Mouse (Mus musculus): ENCODE measurements around the gene Socs7. TPM values are rescaled to one million over a fixed set of nuclear protein-coding genes. Genes with fewer than 3 reads are reported as not detected.
"Not testable (repeated sequence)": the region's sequence is repeated elsewhere in the genome, so short reads cannot be mapped to it uniquely, and the experiment has no call there.

Gene Socs7
- 21.1 and 25.5 TPM in 2 replicates for polyA plus RNA-seq (2011; ENCODE audit: insufficient read depth, insufficient read length, low read depth, missing spikeins)

DNA sequence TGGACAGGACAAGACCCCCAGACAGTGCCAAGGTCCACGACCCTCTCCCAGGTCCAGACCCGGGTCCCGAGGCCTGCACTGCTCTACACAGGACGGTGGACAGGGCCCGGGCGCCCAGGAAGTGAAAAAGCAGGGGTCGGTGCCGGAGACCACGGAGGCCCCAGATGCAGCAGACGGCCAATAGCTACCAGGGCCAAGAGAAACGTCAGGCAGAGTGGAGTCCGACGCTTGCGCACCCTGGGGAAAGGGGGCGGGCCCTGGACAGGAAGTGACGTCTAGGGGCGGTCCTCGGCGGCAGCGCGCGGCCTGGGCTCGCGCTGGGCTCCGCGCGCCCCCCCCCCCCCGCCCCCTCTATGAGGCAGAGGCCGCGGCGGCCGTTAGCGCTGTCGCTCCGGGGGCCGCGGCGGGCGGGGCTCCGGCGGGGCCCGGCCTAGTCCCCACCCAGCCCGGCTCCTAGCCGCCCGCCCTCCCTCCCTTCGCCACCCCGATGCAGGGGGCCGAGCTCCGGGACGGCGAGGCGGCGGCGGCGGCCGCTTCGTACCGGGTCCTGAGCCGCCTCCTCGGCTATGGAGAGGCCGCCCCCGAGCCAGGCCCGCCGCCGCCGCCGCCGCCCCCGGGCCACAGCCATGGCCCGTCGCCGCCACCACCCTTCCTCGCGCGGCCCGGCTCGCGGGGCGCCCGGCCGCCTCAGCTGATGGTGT, at the start of gene Socs7:
Gene Socs7, plus strand, starts transcription at position 604 of the 701 bp plus-strand sequence.
- Histone ChIP-seq H3K27ac (ENCODE audit: insufficient read depth, low read length) (no peak within 1 kb of the TSS), H3K4me1 (ENCODE audit: control insufficient read depth, insufficient read depth, low read length) (no peaks in the 10 kb centered on the region), H3K9me3 (replicated peaks; ENCODE audit: control insufficient read depth, insufficient read depth, low read length, poor library complexity, severe bottlenecking) (no peaks in the 10 kb centered on the region), H3K4me3 (ENCODE audit: low read depth, low read length) (peak within 1 kb of the TSS; percentile 79), H3K27me3 (ENCODE audit: control insufficient read depth, insufficient read depth, low read length, poor library complexity, severe bottlenecking) (no peaks in the 10 kb centered on the region), H3K9ac (ENCODE audit: low read depth, poor library complexity, severe bottlenecking) (peak within 1 kb of the TSS; percentile 99), H3K36me3 (ENCODE audit: control insufficient read depth, insufficient read depth, low read length, poor library complexity, severe bottlenecking) (no peaks in the 10 kb centered on the region)
- TF ChIP-seq POLR2A (IDR thresholded peaks at IDR 0.05; ENCODE audit: insufficient read depth, low read length) (no peak), CTCF (IDR thresholded peaks at IDR 0.05; ENCODE audit: low read depth, low read length) (no peak), EP300 (IDR thresholded peaks at IDR 0.05; ENCODE audit: insufficient read depth, low read depth, low read length) (no peak)

DNA sequence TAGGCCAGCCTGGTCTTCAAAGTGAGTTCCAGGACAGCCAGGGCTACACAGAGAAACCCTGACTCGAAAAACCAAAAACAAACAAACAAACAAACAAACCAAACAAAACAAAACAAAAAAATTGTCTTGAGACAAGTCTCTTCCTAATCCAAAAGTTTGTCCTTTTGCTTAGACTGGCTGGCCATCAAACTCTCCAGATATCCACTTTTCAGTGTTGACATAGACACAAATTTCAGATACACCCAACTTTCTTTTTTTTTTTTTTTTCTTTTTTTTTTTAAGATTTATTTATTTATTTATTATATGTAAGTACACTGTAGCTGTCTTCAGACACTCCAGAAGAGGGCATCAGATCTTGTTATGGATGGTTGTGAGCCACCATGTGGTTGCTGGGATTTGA, 49.5 kb upstream of the Socs7 start:
- not testable (repeated sequence) for H3K4me1 ChIP-seq (ENCODE audit: control insufficient read depth, insufficient read depth, low read length); H3K9ac ChIP-seq (ENCODE audit: low read depth, poor library complexity, severe bottlenecking); H3K9me3 ChIP-seq (replicated peaks; ENCODE audit: control insufficient read depth, insufficient read depth, low read length, poor library complexity, severe bottlenecking); H3K27me3 ChIP-seq (ENCODE audit: control insufficient read depth, insufficient read depth, low read length, poor library complexity, severe bottlenecking); H3K4me3 ChIP-seq (ENCODE audit: low read depth, low read length); H3K27ac ChIP-seq (ENCODE audit: insufficient read depth, low read length)
- H3K36me3 ChIP-seq (ENCODE audit: control insufficient read depth, insufficient read depth, low read length, poor library complexity, severe bottlenecking), result peaks cover 10% of the 10 kb centered on the region; the same call in 1 of the 2 replicates

DNA sequence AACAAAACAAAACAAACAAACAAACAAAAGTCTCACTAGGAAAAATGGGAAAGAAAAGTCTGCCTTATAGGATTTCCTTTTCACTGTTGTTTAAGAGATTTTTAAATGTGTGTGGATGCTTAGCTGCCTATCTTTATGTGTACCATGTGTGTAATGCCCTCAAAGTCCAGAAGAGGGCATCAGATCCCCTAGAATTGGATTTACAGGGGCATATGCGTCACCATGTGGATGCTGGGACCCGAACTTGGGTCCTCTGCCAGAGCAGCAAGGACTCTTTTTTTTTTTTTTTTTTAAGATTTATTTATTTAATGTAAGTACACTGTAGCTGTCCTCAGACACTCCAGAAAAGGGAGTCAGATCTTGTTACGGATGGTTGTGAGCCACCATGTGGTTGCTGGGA, 48.2 kb upstream of the Socs7 start:
- Histone ChIP-seq H3K27me3 (ENCODE audit: control insufficient read depth, insufficient read depth, low read length, poor library complexity, severe bottlenecking) (no peaks in the 10 kb centered on the region), H3K4me1 (ENCODE audit: control insufficient read depth, insufficient read depth, low read length) (no peaks in the 10 kb centered on the region), H3K36me3 (ENCODE audit: control insufficient read depth, insufficient read depth, low read length, poor library complexity, severe bottlenecking) (peaks cover 13% of the 10 kb centered on the region; the same call in 1 of the 2 replicates), H3K27ac (ENCODE audit: insufficient read depth, low read length) (no peak overlapping the region), H3K4me3 (ENCODE audit: low read depth, low read length) (no peak overlapping the region), H3K9ac (ENCODE audit: low read depth, poor library complexity, severe bottlenecking) (no peak overlapping the region), H3K9me3 (replicated peaks; ENCODE audit: control insufficient read depth, insufficient read depth, low read length, poor library complexity, severe bottlenecking) (no peaks in the 10 kb centered on the region)
- TF ChIP-seq EP300 (IDR thresholded peaks at IDR 0.05; ENCODE audit: insufficient read depth, low read depth, low read length) (no peak), CTCF (IDR thresholded peaks at IDR 0.05; ENCODE audit: low read depth, low read length) (peak; percentile 15)

DNA sequence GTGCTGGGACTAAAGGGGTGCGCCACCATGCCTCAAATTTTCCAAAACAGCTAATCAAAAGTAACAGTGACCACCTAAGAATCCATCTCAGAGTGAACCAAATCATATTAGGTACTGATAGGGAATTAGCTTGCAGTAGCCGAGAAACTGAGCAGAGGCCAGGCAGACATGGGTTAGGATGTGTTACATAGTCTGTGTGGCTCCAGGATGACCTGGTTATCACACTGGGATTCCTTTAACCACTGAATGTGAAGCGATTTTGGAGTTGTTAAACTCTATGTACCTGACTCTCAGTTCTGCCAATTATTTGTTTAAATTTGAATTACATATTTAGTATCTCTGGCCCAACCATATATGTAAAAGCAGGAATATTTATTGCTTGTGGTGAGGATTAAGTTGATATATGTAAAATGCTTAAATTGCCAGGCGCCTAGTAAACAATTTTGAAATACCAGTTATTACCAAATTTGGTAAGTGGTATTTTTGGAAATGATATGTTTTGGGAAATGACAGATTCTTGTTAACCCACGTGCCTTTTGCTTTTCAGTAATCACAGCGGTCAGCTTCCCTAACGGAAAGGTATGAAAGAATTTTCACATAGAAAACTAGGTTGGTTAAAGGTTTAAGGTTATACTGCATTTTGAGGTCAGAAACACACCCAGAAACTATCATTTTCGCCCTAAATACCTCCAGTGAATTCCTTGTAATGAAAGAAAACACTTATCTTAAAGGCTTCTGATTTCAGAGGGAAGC, 47.4 kb upstream of the Socs7 start:
- no peak for TF ChIP-seq POLR2A (IDR thresholded peaks at IDR 0.05; ENCODE audit: insufficient read depth, low read length)
- no peak overlapping the region; the same call in 1 of the 2 replicates for H3K4me3 ChIP-seq (ENCODE audit: low read depth, low read length)

DNA sequence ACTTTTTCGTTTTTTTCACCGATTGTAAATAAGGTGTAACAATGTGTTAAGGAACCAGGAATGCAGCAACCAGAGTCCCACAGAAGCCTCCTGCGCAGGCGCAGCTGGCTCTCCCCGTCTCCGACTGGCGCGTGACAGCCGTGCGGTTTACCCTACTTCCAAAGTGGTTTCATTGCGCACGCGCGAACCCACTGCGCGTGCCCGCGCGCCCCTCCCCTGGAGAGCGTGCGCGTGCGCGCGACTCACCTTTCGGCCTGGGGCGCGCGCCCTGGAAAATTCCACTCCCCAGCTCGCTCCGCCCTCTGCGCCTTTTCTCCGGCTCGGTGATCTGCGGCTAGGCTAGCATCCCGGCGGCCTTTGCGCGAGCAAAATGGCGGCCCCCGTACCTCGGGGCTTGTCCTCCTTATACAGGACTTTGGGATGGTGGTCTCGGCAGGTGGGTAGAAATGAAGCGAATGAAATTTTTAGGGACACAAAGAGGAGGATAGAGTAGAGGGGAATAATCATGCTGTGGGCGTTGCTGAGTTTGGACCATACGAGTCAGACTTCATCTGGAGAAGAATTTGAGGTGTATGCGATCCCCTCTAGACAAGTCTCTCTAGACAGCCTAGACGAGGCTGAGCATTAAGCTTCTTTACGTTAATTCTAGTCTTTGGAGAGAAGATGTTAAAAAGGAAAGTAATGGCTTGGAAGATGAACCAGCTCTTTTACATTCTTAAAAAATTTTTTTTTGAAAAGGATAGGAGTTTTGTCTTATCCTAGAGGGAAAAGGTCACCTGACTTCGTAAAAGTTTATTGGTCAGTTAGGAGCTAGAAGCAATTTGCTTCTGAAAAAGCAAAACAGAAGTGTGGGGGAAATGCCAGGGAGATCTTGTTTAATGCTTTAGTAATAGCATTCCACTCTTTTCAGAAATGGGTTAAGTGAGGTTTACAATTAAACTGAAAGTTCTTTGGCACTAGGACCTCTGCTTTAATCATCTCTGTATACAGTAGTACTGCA, 46.5 kb upstream of the Socs7 start, which contains the start of gene Mrpl45:
Gene Mrpl45, plus strand, starts transcription at position 213 of the 1,000 bp plus-strand sequence.
- peaks cover 17% of the 10 kb centered on the region for H3K36me3 ChIP-seq (ENCODE audit: control insufficient read depth, insufficient read depth, low read length, poor library complexity, severe bottlenecking)
- H3K27me3 ChIP-seq (ENCODE audit: control insufficient read depth, insufficient read depth, low read length, poor library complexity, severe bottlenecking), result no peaks in the 10 kb centered on the region
- H3K4me1 ChIP-seq (ENCODE audit: control insufficient read depth, insufficient read depth, low read length), result no peaks in the 10 kb centered on the region
- H3K4me3 ChIP-seq (ENCODE audit: low read depth, low read length), result peak within 1 kb of the TSS; percentile 92
- no peaks in the 10 kb centered on the region for H3K9me3 ChIP-seq (replicated peaks; ENCODE audit: control insufficient read depth, insufficient read depth, low read length, poor library complexity, severe bottlenecking)
- peak within 1 kb of the TSS; percentile 89 for H3K9ac ChIP-seq (ENCODE audit: low read depth, poor library complexity, severe bottlenecking)
- peak within 1 kb of the TSS; percentile 85 for H3K27ac ChIP-seq (ENCODE audit: insufficient read depth, low read length)
- TF ChIP-seq EP300 (IDR thresholded peaks at IDR 0.05; ENCODE audit: insufficient read depth, low read depth, low read length) (0 out of 2 replicates have a peak, but pooled peaks have one; percentile 22), CTCF (IDR thresholded peaks at IDR 0.05; ENCODE audit: low read depth, low read length) (no peak), POLR2A (IDR thresholded peaks at IDR 0.05; ENCODE audit: insufficient read depth, low read length) (peak; percentile 77)

More for the DNA sequence above, 47.4 kb upstream of the Socs7 start:
- no peaks in the 10 kb centered on the region for H3K9me3 ChIP-seq (replicated peaks; ENCODE audit: control insufficient read depth, insufficient read depth, low read length, poor library complexity, severe bottlenecking)
- peaks cover 14% of the 10 kb centered on the region for H3K36me3 ChIP-seq (ENCODE audit: control insufficient read depth, insufficient read depth, low read length, poor library complexity, severe bottlenecking)
- no peaks in the 10 kb centered on the region for H3K27me3 ChIP-seq (ENCODE audit: control insufficient read depth, insufficient read depth, low read length, poor library complexity, severe bottlenecking)
- peak overlapping the region; percentile 69 for H3K27ac ChIP-seq (ENCODE audit: insufficient read depth, low read length)
- peak overlapping the region; percentile 25; the same call in 1 of the 2 replicates for H3K9ac ChIP-seq (ENCODE audit: low read depth, poor library complexity, severe bottlenecking)
- no peaks in the 10 kb centered on the region for H3K4me1 ChIP-seq (ENCODE audit: control insufficient read depth, insufficient read depth, low read length)
